ENCODE assay signal across 11 mouse cellular contexts in genomic region chr14:101787903-101788302, GRCm38 (mm10). TPM values are rescaled to one million over a fixed set of nuclear protein-coding genes. Genes with fewer than 3 reads are reported as not detected.
A peak's percentile ranks its signal among the peaks of the same experiment; 100 is the strongest.
DNase-seq lines count a peak whose midpoint lies in the region; ATAC-seq and TF ChIP-seq lines count a peak whose summit lies in the region.
"Had no signal": no experiment of that assay in that cellular context is flagged by ENCODE, and none has a peak within 500 bp of the region (broad histone marks: within the 10 kb centered on the region; RNA-seq: fewer than 3 reads in every experiment).

No protein-coding gene starts in this region.

- no peak for TF ChIP-seq CTCF in left cerebral cortex, adult 2 months (IDR thresholded peaks at IDR 0.05)

- 48% methylated on average over 5 of the region's 5 CpGs for WGBS in embryonic facial prominence, embryonic 15.5 days

- intact Hi-C loops in gastrocnemius, postnatal 14 days (cut with DNase I; ENCODE audit: low total_unique reads): loop anchor here (10.0 kb wide), 1 partner anchor 117 kb away; no protein-coding TSS in a partner anchor
- intact Hi-C loops in left cerebral cortex, adult 2 months (cut with DNase I): loop anchor here (10.0 kb wide), 1 partner anchor 727 kb away; no protein-coding TSS in a partner anchor
- intact Hi-C loops in left cerebral cortex, postnatal 10 days (cut with DNase I): loop anchor here (10.0 kb wide), 2 partner anchors 117 to 157 kb away; no protein-coding TSS in a partner anchor

- no peak overlapping the region for H3K9ac ChIP-seq in embryonic facial prominence, embryonic 15.5 days
- H3K9ac ChIP-seq: midbrain, embryonic 12.5 days had no signal

- no peaks in the 10 kb centered on the region for H3K4me1 ChIP-seq in embryonic facial prominence, embryonic 15.5 days
- H3K4me1 ChIP-seq: midbrain, embryonic 12.5 days had no signal

- no peaks in the 10 kb centered on the region for H3K9me3 ChIP-seq in embryonic facial prominence, embryonic 15.5 days (replicated peaks)
- H3K9me3 ChIP-seq: midbrain, embryonic 12.5 days had no signal

- no peak overlapping the region for H3K4me3 ChIP-seq in embryonic facial prominence, embryonic 15.5 days (replicated peaks)
- no peak overlapping the region for H3K4me3 ChIP-seq in left cerebral cortex, adult 2 months
- H3K4me3 ChIP-seq: midbrain, embryonic 12.5 days had no signal

- peak; percentile 68 for ATAC-seq in embryonic facial prominence, embryonic 15.5 days (ENCODE audit: insufficient number of reproducible peaks, low FRiP score, low TSS enrichment, low read depth)
- ATAC-seq in megakaryocyte progenitor cell, adult 5-6 weeks (replicated peaks; ENCODE audit: poor library complexity): no peak

- no peaks in the 10 kb centered on the region for H3K36me3 ChIP-seq in embryonic facial prominence, embryonic 15.5 days
- H3K36me3 ChIP-seq: midbrain, embryonic 12.5 days had no signal

- H3K4me2 ChIP-seq in embryonic facial prominence, embryonic 15.5 days (replicated peaks): no peak overlapping the region; the same call in 1 of the 2 replicates
- H3K4me2 ChIP-seq: midbrain, embryonic 12.5 days had no signal

- no peaks in the 10 kb centered on the region for H3K27me3 ChIP-seq in embryonic facial prominence, embryonic 15.5 days
- H3K27me3 ChIP-seq: midbrain, embryonic 12.5 days had no signal

- peak; percentile 9 for DNase-seq in gastrocnemius, postnatal 14 days
- no peak for DNase-seq in gastrocnemius, adult 8-10 months (ENCODE audit: low spot score in 2 of 2)
- DNase-seq in adrenal gland, postnatal 25 days: peak; percentile 18
- DNase-seq in kidney, postnatal 25 days: peak; percentile 39 to 78
- DNase-seq in left cerebral cortex, adult 2 months (ENCODE audit: extremely low spot score in 1 of 2, low spot score in 2 of 2): no peak
- DNase-seq in left cerebral cortex, postnatal 10 days (ENCODE audit: extremely low spot score in 1 of 2, low spot score in 2 of 2): no peak

- H3K27ac ChIP-seq in embryonic facial prominence, embryonic 15.5 days (replicated peaks): peak overlapping the region; percentile 53; the same call in 1 of the 2 replicates
- no peak overlapping the region for H3K27ac ChIP-seq in left cerebral cortex, adult 2 months
- H3K27ac ChIP-seq: kidney, postnatal 0 days; midbrain, embryonic 12.5 days had no signal

RNA-seq across cellular contexts. Expression of gene Lmo7, which starts 58.1 kb away (rescaled TPM):
- 10 to 100 TPM; 71.4 to 72.6 TPM for total RNA-seq in gastrocnemius, postnatal 14 days (2021)
- total RNA-seq in gastrocnemius, adult 8-10 months (2022): 10 to 100 TPM; 62.1 to 71.5 (median 67.1) TPM
- 15.1 and 15.3 TPM in 2 replicates for total RNA-seq in adrenal gland, postnatal 25 days (2021)
- polyA plus RNA-seq in embryonic facial prominence, embryonic 15.5 days (2015; fragmentation: Nextera tagmentation; extraction: Ambion mirVana): 36.6 and 39.3 TPM in 2 replicates
- 0.44 TPM in 1 of 2 replicates, not detected in the other for total RNA-seq in megakaryocyte progenitor cell, adult 5-6 weeks (2015)
- total RNA-seq in megakaryocyte progenitor cell, adult 5-6 weeks (2017): 0.10 and 0.54 TPM in 2 replicates
- 100 to 1,000 TPM; 106 to 107 TPM for total RNA-seq in left cerebral cortex, adult 2 months (2021)
- 10 to 100 TPM; 97.4 to 98.9 TPM for total RNA-seq in left cerebral cortex, postnatal 10 days (2021)

RNA-seq across cellular contexts. Expression of gene Gm9922, which starts 58.3 kb away (rescaled TPM):
- total RNA-seq in gastrocnemius, postnatal 14 days (2021): not detected
- not detected for total RNA-seq in gastrocnemius, adult 8-10 months (2022)
- total RNA-seq in adrenal gland, postnatal 25 days (2021): 2.6 and 4.3 TPM in 2 replicates
- 4.8 and 5.9 TPM in 2 replicates for polyA plus RNA-seq in embryonic facial prominence, embryonic 15.5 days (2015; fragmentation: Nextera tagmentation; extraction: Ambion mirVana)
- total RNA-seq in megakaryocyte progenitor cell, adult 5-6 weeks (2015): not detected in 2 replicates
- not detected in 2 replicates for total RNA-seq in megakaryocyte progenitor cell, adult 5-6 weeks (2017)
- not detected for total RNA-seq in left cerebral cortex, adult 2 months (2021)
- not detected for total RNA-seq in left cerebral cortex, postnatal 10 days (2021)
- total RNA-seq: common myeloid progenitor, adult 5-6 weeks had no signal

Comparison
In these comparisons a context has a peak if more than half of its experiments do, and no peak if none do; other contexts are left out.
1. DNase-seq: peak in gastrocnemius, postnatal 14 days (single experiment), adrenal gland, postnatal 25 days (single experiment) and kidney, postnatal 25 days (2 of 2); none in gastrocnemius, adult 8-10 months (0 of 2), left cerebral cortex, adult 2 months (0 of 2) and left cerebral cortex, postnatal 10 days (0 of 2).
2. RNA of gene Lmo7, which starts 58.1 kb away (total RNA-seq): 106 to 107 TPM in left cerebral cortex, adult 2 months, 97.4 to 98.9 TPM in left cerebral cortex, postnatal 10 days, 71.4 to 72.6 TPM in gastrocnemius, postnatal 14 days, 62.1 to 71.5 TPM in gastrocnemius, adult 8-10 months and 15.1 to 15.3 TPM in adrenal gland, postnatal 25 days; 0.10 to 0.54 TPM in megakaryocyte progenitor cell, adult 5-6 weeks; every median in the first group is over 10 times any median in the second.